11 mouse cellular contexts compared by ENCODE assay signal in the genomic region with DNA sequence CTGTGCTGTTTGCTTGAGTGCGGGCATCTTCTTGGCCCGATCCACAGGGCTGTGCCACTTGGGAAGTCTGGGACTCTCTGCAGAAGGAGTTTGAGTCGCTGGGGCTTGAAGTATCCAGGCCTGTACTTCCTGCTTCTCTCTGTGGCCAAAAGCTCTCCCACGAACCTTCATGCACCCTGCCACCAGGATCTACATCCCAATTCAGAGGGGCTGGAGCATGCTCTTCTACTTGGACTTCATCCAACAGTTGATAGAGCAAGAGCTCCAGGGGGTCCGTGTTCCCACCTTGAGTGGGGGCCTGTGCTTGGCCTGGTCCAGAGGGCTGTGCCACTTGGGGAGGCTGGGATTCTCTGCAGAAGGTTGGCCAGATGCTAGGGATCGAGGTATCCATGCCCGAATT. TPM values are rescaled to one million over a fixed set of nuclear protein-coding genes. Genes with fewer than 3 reads are reported as not detected.
DNase-seq lines count a peak whose midpoint lies in the region; ATAC-seq and TF ChIP-seq lines count a peak whose summit lies in the region.
"Not testable (repeated sequence)": the region's sequence is repeated elsewhere in the genome, so short reads cannot be mapped to it uniquely, and the experiment has no call there.
"Had no signal": no experiment of that assay in that cellular context is flagged by ENCODE, and none has a peak within 500 bp of the region (broad histone marks: within the 10 kb centered on the region; RNA-seq: fewer than 3 reads in every experiment).

No protein-coding gene starts in this region.

- H3K4me3 ChIP-seq in gastrocnemius, adult 2 months; heart, postnatal 0 days (ENCODE audit: low read depth, low read length); kidney, embryonic 15.5 days (replicated peaks); liver, embryonic 15.5 days (replicated peaks); midbrain, embryonic 15.5 days: not testable (repeated sequence)

- intact Hi-C loops in gastrocnemius, adult 2 months (cut with DNase I), result not testable (repeated sequence)

- peaks cover 11% of the 10 kb centered on the region for H3K9me3 ChIP-seq in heart, postnatal 0 days (replicated peaks; ENCODE audit: control insufficient read depth, low read length)
- peaks cover 16% of the 10 kb centered on the region for H3K9me3 ChIP-seq in kidney, embryonic 15.5 days (replicated peaks)
- peaks cover 17% of the 10 kb centered on the region for H3K9me3 ChIP-seq in liver, embryonic 15.5 days (replicated peaks)
- peaks cover 15% of the 10 kb centered on the region for H3K9me3 ChIP-seq in midbrain, embryonic 15.5 days

- not testable (repeated sequence) for TF ChIP-seq CTCF in gastrocnemius, adult 2 months (IDR thresholded peaks at IDR 0.05); heart, postnatal 0 days (IDR thresholded peaks at IDR 0.05; ENCODE audit: low read depth)

- 74% methylated on average over 5 of the region's 7 CpGs for WGBS in heart, postnatal 0 days
- 85% methylated on average over 5 of the region's 7 CpGs for WGBS in kidney, embryonic 15.5 days
- WGBS in liver, embryonic 15.5 days (ENCODE audit: insufficient replicate concordance), result 65% methylated on average over 5 of the region's 7 CpGs
- 82% methylated on average over 5 of the region's 7 CpGs for WGBS in midbrain, embryonic 15.5 days

- H3K27ac ChIP-seq in gastrocnemius, adult 2 months; heart, postnatal 0 days (ENCODE audit: low read depth); kidney, embryonic 15.5 days; liver, embryonic 15.5 days (replicated peaks); midbrain, embryonic 15.5 days: not testable (repeated sequence)

- not testable (repeated sequence) for H3K9ac ChIP-seq in heart, postnatal 0 days (replicated peaks; ENCODE audit: low read depth, low read length); kidney, embryonic 15.5 days; liver, embryonic 15.5 days; midbrain, embryonic 15.5 days

- not testable (repeated sequence) for H3K36me3 ChIP-seq in heart, postnatal 0 days (replicated peaks; ENCODE audit: control insufficient read depth, insufficient read depth, low read length); kidney, embryonic 15.5 days; liver, embryonic 15.5 days (replicated peaks); midbrain, embryonic 15.5 days (replicated peaks); splenic B cell, adult 2 months (ENCODE audit: control insufficient read depth, insufficient read depth, low read length, poor library complexity, severe bottlenecking)

- H3K27me3 ChIP-seq in heart, postnatal 0 days (ENCODE audit: control insufficient read depth, insufficient read depth, low read length); kidney, embryonic 15.5 days; liver, embryonic 15.5 days; midbrain, embryonic 15.5 days (replicated peaks); splenic B cell, adult 2 months (ENCODE audit: control insufficient read depth, insufficient read depth, low read length, poor library complexity, severe bottlenecking): not testable (repeated sequence)

- ATAC-seq in heart, postnatal 0 days (ENCODE audit: insufficient read depth, low read depth), result peak; percentile 27; the same call in 1 of the 2 replicates
- peak; percentile 30 for ATAC-seq in kidney, embryonic 15.5 days (replicated peaks; ENCODE audit: low FRiP score)
- 0 out of 2 replicates have a peak, but pooled peaks have one; percentile 8 for ATAC-seq in liver, embryonic 15.5 days (ENCODE audit: insufficient read depth)
- peak; percentile 31; the same call in 1 of the 2 replicates for ATAC-seq in midbrain, embryonic 15.5 days (replicated peaks)

- peak; percentile 52 for DNase-seq in cerebellum, adult 9-11 months
- DNase-seq in gastrocnemius, adult 2 months, result peak; percentile 53
- not testable (repeated sequence) for DNase-seq in heart, postnatal 0 days (ENCODE audit: low spot score)
- peak; percentile 28 for DNase-seq in splenic B cell, adult 2 months (ENCODE audit: low read depth, low spot score)
- peak; percentile 32 for DNase-seq in yolk sac, embryonic 10.5 days (ENCODE audit: low spot score)

- TF ChIP-seq EP300 in heart, postnatal 0 days (IDR thresholded peaks at IDR 0.05; ENCODE audit: low read depth), result not testable (repeated sequence)

- not testable (repeated sequence) for H3K4me1 ChIP-seq in heart, postnatal 0 days (ENCODE audit: control insufficient read depth, insufficient read depth); kidney, embryonic 15.5 days; liver, embryonic 15.5 days (replicated peaks); midbrain, embryonic 15.5 days

- H3K4me2 ChIP-seq in heart, postnatal 0 days (ENCODE audit: low read depth, low read length); kidney, embryonic 15.5 days; liver, embryonic 15.5 days; midbrain, embryonic 15.5 days: not testable (repeated sequence)

RNA-seq across cellular contexts. Expression of a gene that starts 1.4 kb away (rescaled TPM):
- not detected for total RNA-seq in gastrocnemius, adult 2 months (2021)
- not detected in 2 replicates for total RNA-seq in heart, postnatal 0 days (2014; rRNA removed; ENCODE audit: low replicate concordance)
- not detected in 2 replicates for polyA plus RNA-seq in heart, postnatal 0 days (2015; fragmentation: Nextera tagmentation; extraction: Ambion mirVana)
- polyA plus RNA-seq in kidney, embryonic 15.5 days (2015; fragmentation: Nextera tagmentation; extraction: Ambion mirVana), result not detected in 2 replicates
- not detected in 2 replicates for polyA plus RNA-seq in liver, embryonic 15.5 days (2015; fragmentation: Nextera tagmentation; extraction: Ambion mirVana)
- not detected in 2 replicates for polyA plus RNA-seq in midbrain, embryonic 15.5 days (2015; fragmentation: Nextera tagmentation; extraction: Ambion mirVana)
- total RNA-seq: layer of hippocampus, postnatal 10 days had no signal
- polyA plus RNA-seq: hindbrain, embryonic 10.5 days; liver, embryonic 13.5 days had no signal

RNA-seq across cellular contexts. Expression of a gene that starts 5.4 kb away (rescaled TPM):
- total RNA-seq in gastrocnemius, adult 2 months (2021), result not detected
- not detected in 2 replicates for total RNA-seq in heart, postnatal 0 days (2014; rRNA removed; ENCODE audit: low replicate concordance)
- polyA plus RNA-seq in heart, postnatal 0 days (2015; fragmentation: Nextera tagmentation; extraction: Ambion mirVana), result not detected in 2 replicates
- not detected in 2 replicates for polyA plus RNA-seq in kidney, embryonic 15.5 days (2015; fragmentation: Nextera tagmentation; extraction: Ambion mirVana)
- not detected in 2 replicates for polyA plus RNA-seq in liver, embryonic 15.5 days (2015; fragmentation: Nextera tagmentation; extraction: Ambion mirVana)
- polyA plus RNA-seq in midbrain, embryonic 15.5 days (2015; fragmentation: Nextera tagmentation; extraction: Ambion mirVana), result not detected in 2 replicates
- total RNA-seq: layer of hippocampus, postnatal 10 days had no signal
- polyA plus RNA-seq: hindbrain, embryonic 10.5 days; liver, embryonic 13.5 days had no signal

RNA-seq across cellular contexts. Expression of a gene that starts 6.4 kb away (rescaled TPM):
- not detected for total RNA-seq in gastrocnemius, adult 2 months (2021)
- total RNA-seq in heart, postnatal 0 days (2014; rRNA removed; ENCODE audit: low replicate concordance), result not detected in 2 replicates
- polyA plus RNA-seq in heart, postnatal 0 days (2015; fragmentation: Nextera tagmentation; extraction: Ambion mirVana), result not detected in 2 replicates
- polyA plus RNA-seq in kidney, embryonic 15.5 days (2015; fragmentation: Nextera tagmentation; extraction: Ambion mirVana), result not detected in 2 replicates
- polyA plus RNA-seq in liver, embryonic 15.5 days (2015; fragmentation: Nextera tagmentation; extraction: Ambion mirVana), result not detected in 2 replicates
- polyA plus RNA-seq in midbrain, embryonic 15.5 days (2015; fragmentation: Nextera tagmentation; extraction: Ambion mirVana), result not detected in 2 replicates
- total RNA-seq: layer of hippocampus, postnatal 10 days had no signal
- polyA plus RNA-seq: hindbrain, embryonic 10.5 days; liver, embryonic 13.5 days had no signal

RNA-seq across cellular contexts. Expression of a gene that starts 24.2 kb away (rescaled TPM):
- total RNA-seq in gastrocnemius, adult 2 months (2021), result 10 to 100 TPM; 21.0 to 24.5 TPM
- 11.4 and 16.6 TPM in 2 replicates for total RNA-seq in heart, postnatal 0 days (2014; rRNA removed; ENCODE audit: low replicate concordance)
- polyA plus RNA-seq in heart, postnatal 0 days (2015; fragmentation: Nextera tagmentation; extraction: Ambion mirVana), result 33.9 and 37.3 TPM in 2 replicates
- 58.5 and 69.7 TPM in 2 replicates for polyA plus RNA-seq in kidney, embryonic 15.5 days (2015; fragmentation: Nextera tagmentation; extraction: Ambion mirVana)
- polyA plus RNA-seq in liver, embryonic 15.5 days (2015; fragmentation: Nextera tagmentation; extraction: Ambion mirVana), result 15.3 and 18.8 TPM in 2 replicates
- 86.3 and 95.9 TPM in 2 replicates for polyA plus RNA-seq in midbrain, embryonic 15.5 days (2015; fragmentation: Nextera tagmentation; extraction: Ambion mirVana)
